Mouse (Mus musculus): ENCODE measurements around the gene Mindy4. TPM values are rescaled to one million over a fixed set of nuclear protein-coding genes. Genes with fewer than 3 reads are reported as not detected.

Mindy4 gene
- total and polyA plus RNA-seq, 3 experiments: 0.23 to 1.6 TPM; not detected in 1

DNA sequence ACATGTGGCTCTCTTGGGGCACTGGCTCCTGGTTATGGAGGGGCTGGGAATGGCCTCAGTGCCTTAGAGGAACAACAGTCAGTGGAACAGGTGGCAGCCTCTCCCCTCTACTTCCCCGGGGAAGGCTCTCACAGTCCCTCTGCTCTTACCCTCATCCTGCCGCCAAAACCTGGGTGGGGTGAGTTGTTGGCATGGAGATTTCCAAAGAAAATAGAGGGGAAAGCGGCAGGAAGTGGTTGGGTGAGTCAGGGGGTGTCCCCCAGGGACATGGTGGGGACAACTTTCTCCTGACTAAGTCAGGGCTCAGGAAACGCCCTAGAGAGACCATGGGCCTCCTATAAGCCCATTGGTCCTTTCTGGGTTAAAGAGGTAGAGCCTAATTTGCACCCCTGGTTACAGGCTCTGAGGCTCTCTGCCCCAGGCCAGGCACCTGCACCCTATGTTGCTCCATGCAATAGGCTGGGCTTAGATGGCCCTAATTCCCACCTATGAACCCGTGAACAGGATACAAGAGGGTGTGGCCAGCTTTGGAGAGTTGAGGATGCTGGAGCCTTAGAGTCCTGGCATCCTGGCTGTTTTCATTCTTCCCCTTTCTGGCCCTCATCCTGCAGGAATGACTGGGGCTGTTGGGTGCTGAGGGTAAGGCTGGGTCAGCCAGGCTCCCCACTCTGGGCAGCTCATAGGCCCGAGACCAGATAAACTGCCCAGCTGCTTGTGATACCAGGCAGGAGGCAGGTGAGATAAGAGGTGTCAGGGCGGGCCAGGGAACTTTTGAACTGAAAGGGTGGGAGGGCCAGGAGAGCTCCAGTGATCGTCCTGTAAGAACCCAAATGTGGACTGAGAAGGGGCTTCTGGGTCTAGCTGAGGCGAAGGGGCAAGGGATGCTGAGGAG lies 136.0 kb downstream of the Mindy4 start:
- H3K4me1 ChIP-seq (ENCODE audit: control insufficient read depth in 1 of 2, insufficient read depth in 2 of 2, low read length in 2 of 2): peaks cover 7 to 35% of the 10 kb centered on the region in 2 experiments; a peak in 3 of 4 replicates

DNA sequence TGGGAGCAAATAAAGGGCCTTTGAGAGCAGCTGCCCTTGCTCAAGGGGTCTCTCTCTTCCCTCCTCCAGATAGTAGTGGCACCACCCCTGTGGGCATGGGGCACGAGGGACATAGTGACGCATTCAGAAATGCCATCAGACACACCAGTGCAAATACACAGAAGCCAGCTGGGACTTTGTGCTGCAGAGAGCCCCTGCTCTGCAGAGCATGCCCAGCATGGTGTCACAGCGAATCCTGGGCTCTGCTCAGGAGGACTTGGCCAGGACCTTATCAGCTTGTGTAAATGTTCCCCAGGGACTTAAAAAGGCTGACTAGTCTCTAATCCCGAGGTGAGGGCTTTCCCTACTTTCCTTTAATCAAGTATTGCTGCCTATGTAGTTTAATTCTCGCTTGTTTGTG lies 138.5 kb downstream of the Mindy4 start:
- no peaks in the 10 kb centered on the region for H3K27me3 ChIP-seq (ENCODE audit: control insufficient read depth in 1 of 2, insufficient read depth in 2 of 2, low read length in 2 of 2)
- H3K4me3 ChIP-seq (ENCODE audit: control insufficient read depth in 1 of 2, insufficient read depth in 1 of 2, low read depth in 2 of 2, low read length in 2 of 2): no peak overlapping the region
- no peak for DNase-seq (ENCODE audit: low read depth, low spot score)
- no peaks in the 10 kb centered on the region for H3K9me3 ChIP-seq (replicated peaks; ENCODE audit: insufficient read depth, low read length)
- H3K36me3 ChIP-seq (ENCODE audit: control insufficient read depth in 1 of 2, insufficient read depth in 2 of 2, low read length in 2 of 2): peaks cover 0 to 10% of the 10 kb centered on the region in 2 experiments; a peak in 2 of 4 replicates
- TF ChIP-seq ZC3H11A (IDR thresholded peaks at IDR 0.05; ENCODE audit: low read depth, low read length) (no peak), USF2 (IDR thresholded peaks at IDR 0.05; ENCODE audit: borderline replicate concordance in 1 of 2, insufficient read depth in 1 of 2, low read depth in 1 of 2, low read length in 2 of 2) (no peak), MAX (IDR thresholded peaks at IDR 0.05; ENCODE audit: low read length) (no peak), SIN3A (IDR thresholded peaks at IDR 0.05; ENCODE audit: low read length) (no peak), ELF1 (IDR thresholded peaks at IDR 0.05; ENCODE audit: low read depth, low read length) (no peak), RCOR1 (IDR thresholded peaks at IDR 0.05; ENCODE audit: low read depth, low read length) (no peak), MEF2A (IDR thresholded peaks at IDR 0.05; ENCODE audit: extremely low read depth, insufficient replicate concordance, low read depth, low read length, poor library complexity, severe bottlenecking) (no peak), POLR2AphosphoS2 (IDR thresholded peaks at IDR 0.05; ENCODE audit: low read length) (no peak), NRF1 (IDR thresholded peaks at IDR 0.05; ENCODE audit: insufficient read depth, low read depth, low read length, poor library complexity, severe bottlenecking) (no peak), TCF12 (IDR thresholded peaks at IDR 0.05; ENCODE audit: low read depth, low read length) (no peak), GABPA (IDR thresholded peaks at IDR 0.05; ENCODE audit: low read depth, low read length) (no peak), KAT2A (conservative IDR thresholded peaks at IDR 0.05; ENCODE audit: low read depth, low read length) (no peak), TAL1 (IDR thresholded peaks at IDR 0.05; ENCODE audit: low read length) (no peak), MYB (IDR thresholded peaks at IDR 0.05; ENCODE audit: low read depth, low read length) (no peak), E2F4 (IDR thresholded peaks at IDR 0.05; ENCODE audit: borderline replicate concordance, low read depth, low read length) (no peak), NELFE (IDR thresholded peaks at IDR 0.05; ENCODE audit: low read depth, low read length) (no peak)
- no peaks in the 10 kb centered on the region for H3K79me2 ChIP-seq (ENCODE audit: control insufficient read depth, insufficient read depth, low read length, poor library complexity)
- H3K9ac ChIP-seq (ENCODE audit: control insufficient read depth, low read depth, low read length, poor library complexity, severe bottlenecking): no peak overlapping the region
- no peak overlapping the region for H3K27ac ChIP-seq (ENCODE audit: control insufficient read depth, low read depth, low read length)
- H3K4me1 ChIP-seq (ENCODE audit: control insufficient read depth in 1 of 2, insufficient read depth in 2 of 2, low read length in 2 of 2): peaks cover 7 to 27% of the 10 kb centered on the region in 2 experiments; a peak in 3 of 4 replicates

More for the DNA sequence above, 136.0 kb downstream of the Mindy4 start:
- no peaks in the 10 kb centered on the region for H3K79me2 ChIP-seq (ENCODE audit: control insufficient read depth, insufficient read depth, low read length, poor library complexity)
- no peak for DNase-seq (ENCODE audit: low read depth, low spot score)
- H3K9me3 ChIP-seq (replicated peaks; ENCODE audit: insufficient read depth, low read length): no peaks in the 10 kb centered on the region
- TF ChIP-seq HCFC1 (IDR thresholded peaks at IDR 0.05; ENCODE audit: low read depth, low read length) (no peak), GATA1 (IDR thresholded peaks at IDR 0.05; ENCODE audit: low read depth, low read length) (peak; percentile 63), UBTF (IDR thresholded peaks at IDR 0.05; ENCODE audit: borderline replicate concordance, insufficient read depth, low read depth, low read length) (no peak), TCF12 (IDR thresholded peaks at IDR 0.05; ENCODE audit: low read depth, low read length) (peak; percentile 75), MYC (IDR thresholded peaks at IDR 0.05; ENCODE audit: low read depth, low read length) (no peak), CHD2 (IDR thresholded peaks at IDR 0.05; ENCODE audit: low read length) (no peak), CHD1 (IDR thresholded peaks at IDR 0.05; ENCODE audit: low read depth, low read length) (no peak), EP300 (IDR thresholded peaks at IDR 0.05; ENCODE audit: low read depth in 1 of 2, low read length in 2 of 2) (peak; percentile 49 to 80; a peak in 3 of 4 replicates), MXI1 (IDR thresholded peaks at IDR 0.05; ENCODE audit: low read depth, low read length) (no peak), ETS1 (IDR thresholded peaks at IDR 0.05; ENCODE audit: low read depth, low read length) (peak; percentile 56), USF1 (IDR thresholded peaks at IDR 0.05; ENCODE audit: low read depth, low read length) (no peak), ELF1 (IDR thresholded peaks at IDR 0.05; ENCODE audit: low read depth, low read length) (no peak), TAL1 (IDR thresholded peaks at IDR 0.05; ENCODE audit: low read length) (peak; percentile 61)
- no peak overlapping the region for H3K27ac ChIP-seq (ENCODE audit: control insufficient read depth, low read depth, low read length)
- H3K27me3 ChIP-seq (ENCODE audit: control insufficient read depth in 1 of 2, insufficient read depth in 2 of 2, low read length in 2 of 2): no peaks in the 10 kb centered on the region
- H3K36me3 ChIP-seq (ENCODE audit: control insufficient read depth in 1 of 2, insufficient read depth in 2 of 2, low read length in 2 of 2): peaks cover 0 to 10% of the 10 kb centered on the region in 2 experiments; a peak in 2 of 4 replicates
- H3K4me3 ChIP-seq (ENCODE audit: control insufficient read depth in 1 of 2, insufficient read depth in 1 of 2, low read depth in 2 of 2, low read length in 2 of 2): 0 out of 4 replicates have a peak overlapping the region, but pooled peaks have one; percentile 2 to 15
- no peak overlapping the region for H3K9ac ChIP-seq (ENCODE audit: control insufficient read depth, low read depth, low read length, poor library complexity, severe bottlenecking)

Measured in MEL (cell line).